Mouse (Mus musculus): ENCODE results near the gene Acox1.
A peak's percentile ranks its signal among the peaks of the same experiment; 100 is the strongest.

- no peak for TF ChIP-seq GATA1 (IDR thresholded peaks at IDR 0.05; ENCODE audit: low read depth, low read length)
- TF ChIP-seq GABPA (IDR thresholded peaks at IDR 0.05; ENCODE audit: low read depth, low read length) = no peak
- TF ChIP-seq CTCF (IDR thresholded peaks at IDR 0.05 in 2 of 3, conservative IDR thresholded peaks at IDR 0.05 in 1 of 3; ENCODE audit: control insufficient read depth in 1 of 3, insufficient read depth in 1 of 3, low read depth in 2 of 3, low read length in 3 of 3, poor library complexity in 1 of 3, severe bottlenecking in 1 of 3) = no peak
- TF ChIP-seq POLR2A (IDR thresholded peaks at IDR 0.05; ENCODE audit: control insufficient read depth in 1 of 2, insufficient read depth in 1 of 2, low read depth in 1 of 2, low read length in 2 of 2, poor library complexity in 1 of 2) = no peak
- TF ChIP-seq ELF1 (IDR thresholded peaks at IDR 0.05; ENCODE audit: low read depth, low read length) = no peak
- TF ChIP-seq TAL1 (IDR thresholded peaks at IDR 0.05; ENCODE audit: low read length) = peak; percentile 40; the same call in 1 of the 2 replicates
- TF ChIP-seq E2F4 (IDR thresholded peaks at IDR 0.05; ENCODE audit: borderline replicate concordance, low read depth, low read length) = no peak
- TF ChIP-seq SMC3 (IDR thresholded peaks at IDR 0.05; ENCODE audit: low read depth, low read length) = no peak
- TF ChIP-seq RAD21 (IDR thresholded peaks at IDR 0.05; ENCODE audit: low read depth, low read length) = no peak
- TF ChIP-seq SIN3A (IDR thresholded peaks at IDR 0.05; ENCODE audit: low read length) = no peak
Observed at GRCm38 (mm10) chr11:116143468-116143867, 55.4 kb downstream of the Acox1 start.
